8 mouse cellular contexts compared by ENCODE assay signal in genomic region chr13:5802826-5803225, GRCm38 (mm10). TPM values are rescaled to one million over a fixed set of nuclear protein-coding genes. Genes with fewer than 3 reads are reported as not detected.
DNase-seq lines count a peak whose midpoint lies in the region.

No protein-coding gene starts in this region.

- intact Hi-C loops in heart, postnatal 25 days (cut with DNase I): loop anchor here (5.0 to 10.0 kb wide), 5 partner anchors 39 to 1028 kb away; partner anchors contain the start of gene Klf6

- peak; percentile 96 for DNase-seq in heart, adult 11 months
- no peak for DNase-seq in heart, postnatal 25 days (ENCODE audit: low spot score)
- DNase-seq in heart, adult 18-20 months: peak; percentile 58 to 59
- DNase-seq in kidney, postnatal 14 days: peak; percentile 31
- peak; percentile 54 for DNase-seq in mesoderm, embryonic 11.5 days (ENCODE audit: low read depth, low spot score)
- no peak for DNase-seq in frontal cortex, postnatal 10 days (ENCODE audit: low spot score in 2 of 2)
- no peak for DNase-seq in cerebellum, adult 11-12 months
- DNase-seq in layer of hippocampus, adult 18-20 months (ENCODE audit: low spot score in 2 of 2): no peak

RNA-seq across cellular contexts. Expression of gene Klf6, which starts 58.5 kb away (rescaled TPM):
- 10 to 100 TPM; 47.7 to 55.1 TPM for total RNA-seq in heart, postnatal 25 days (2021)
- total RNA-seq in heart, adult 18-20 months (2021): 10 to 100 TPM; 64.8 to 69.7 TPM
- 10 to 100 TPM; 27.9 to 31.9 TPM for total RNA-seq in layer of hippocampus, adult 18-20 months (2021)

Comparison
In these comparisons a context has a peak if more than half of its experiments do, and no peak if none do; other contexts are left out.
1. DNase-seq: peak in heart, adult 11 months (single experiment), heart, adult 18-20 months (2 of 2), kidney, postnatal 14 days (single experiment) and mesoderm, embryonic 11.5 days (single experiment); none in heart, postnatal 25 days (single experiment), frontal cortex, postnatal 10 days (0 of 2), cerebellum, adult 11-12 months (single experiment) and layer of hippocampus, adult 18-20 months (0 of 2).